In genomic region chr13:4190904-4191303, GRCm38 (mm10) we compare ENCODE assay signal across 8 mouse cellular contexts. TPM values are rescaled to one million over a fixed set of nuclear protein-coding genes. Genes with fewer than 3 reads are reported as not detected.
DNase-seq lines count a peak whose midpoint lies in the region; ATAC-seq lines count a peak whose summit lies in the region.

Akr1c13 (plus strand) TSS chr13:4191150.

- no peaks in the 10 kb centered on the region for H3K27me3 ChIP-seq in neural tube, embryonic 13.5 days
- no peaks in the 10 kb centered on the region for H3K27me3 ChIP-seq in neural tube, embryonic 15.5 days (replicated peaks)
- no peaks in the 10 kb centered on the region for H3K27me3 ChIP-seq in kidney, embryonic 14.5 days (ENCODE audit: control insufficient read depth, insufficient read depth, low read length)
- no peaks in the 10 kb centered on the region for H3K27me3 ChIP-seq in forebrain, embryonic 12.5 days

- H3K4me2 ChIP-seq in neural tube, embryonic 13.5 days = peak within 1 kb of the TSS; percentile 29
- H3K4me2 ChIP-seq in neural tube, embryonic 15.5 days = no peak within 1 kb of the TSS
- no peak within 1 kb of the TSS for H3K4me2 ChIP-seq in kidney, embryonic 14.5 days (replicated peaks; ENCODE audit: low read depth, low read length)
- H3K4me2 ChIP-seq in forebrain, embryonic 12.5 days = no peak within 1 kb of the TSS

- H3K36me3 ChIP-seq in neural tube, embryonic 13.5 days = no peaks in the 10 kb centered on the region
- H3K36me3 ChIP-seq in neural tube, embryonic 15.5 days = no peaks in the 10 kb centered on the region
- no peaks in the 10 kb centered on the region for H3K36me3 ChIP-seq in kidney, embryonic 14.5 days (ENCODE audit: control insufficient read depth, insufficient read depth, low read length)
- H3K36me3 ChIP-seq in forebrain, embryonic 12.5 days (replicated peaks) = no peaks in the 10 kb centered on the region

- no peak for ATAC-seq in neural tube, embryonic 13.5 days (ENCODE audit: low read depth)
- no peak for ATAC-seq in neural tube, embryonic 15.5 days (ENCODE audit: low FRiP score)
- peak; percentile 76; the same call in 1 of the 2 replicates for ATAC-seq in kidney, embryonic 14.5 days (ENCODE audit: low FRiP score, low TSS enrichment)
- ATAC-seq in forebrain, embryonic 12.5 days (ENCODE audit: low FRiP score) = no peak

- no peak within 1 kb of the TSS for H3K4me3 ChIP-seq in neural tube, embryonic 13.5 days
- no peak within 1 kb of the TSS for H3K4me3 ChIP-seq in neural tube, embryonic 15.5 days (replicated peaks)
- no peak within 1 kb of the TSS for H3K4me3 ChIP-seq in kidney, embryonic 14.5 days (ENCODE audit: low read length)
- H3K4me3 ChIP-seq in forebrain, embryonic 12.5 days (replicated peaks) = no peak within 1 kb of the TSS

- H3K9me3 ChIP-seq in neural tube, embryonic 13.5 days = no peaks in the 10 kb centered on the region
- no peaks in the 10 kb centered on the region for H3K9me3 ChIP-seq in neural tube, embryonic 15.5 days (replicated peaks)
- H3K9me3 ChIP-seq in kidney, embryonic 14.5 days (ENCODE audit: control insufficient read depth, low read length) = no peaks in the 10 kb centered on the region
- H3K9me3 ChIP-seq in forebrain, embryonic 12.5 days = no peaks in the 10 kb centered on the region

- H3K4me1 ChIP-seq in neural tube, embryonic 13.5 days (replicated peaks) = no peaks in the 10 kb centered on the region
- H3K4me1 ChIP-seq in neural tube, embryonic 15.5 days = no peaks in the 10 kb centered on the region
- no peaks in the 10 kb centered on the region for H3K4me1 ChIP-seq in kidney, embryonic 14.5 days (ENCODE audit: control insufficient read depth, insufficient read depth, low read length)
- H3K4me1 ChIP-seq in forebrain, embryonic 12.5 days = no peaks in the 10 kb centered on the region

- H3K9ac ChIP-seq in neural tube, embryonic 13.5 days = no peak within 1 kb of the TSS
- H3K9ac ChIP-seq in neural tube, embryonic 15.5 days (replicated peaks) = no peak within 1 kb of the TSS
- no peak within 1 kb of the TSS for H3K9ac ChIP-seq in kidney, embryonic 14.5 days (ENCODE audit: low read depth, low read length)
- no peak within 1 kb of the TSS for H3K9ac ChIP-seq in forebrain, embryonic 12.5 days

- WGBS in neural tube, embryonic 13.5 days = 47% methylated on average over 3 of the region's 3 CpGs
- 48% methylated on average over 3 of the region's 3 CpGs for WGBS in neural tube, embryonic 15.5 days
- WGBS in kidney, embryonic 14.5 days = 40% methylated on average over 3 of the region's 3 CpGs
- WGBS in forebrain, embryonic 12.5 days = 74% methylated on average over 3 of the region's 3 CpGs

- DNase-seq in adipocyte (ENCODE audit: low spot score) = peak; percentile 73
- peak; percentile 84 for DNase-seq in lung, postnatal 36 days
- DNase-seq in cerebellum, postnatal 25 days = no peak
- no peak for DNase-seq in layer of hippocampus, postnatal 10 days (ENCODE audit: low spot score in 2 of 2)

- H3K27ac ChIP-seq in neural tube, embryonic 13.5 days (replicated peaks) = no peak within 1 kb of the TSS
- no peak within 1 kb of the TSS for H3K27ac ChIP-seq in neural tube, embryonic 15.5 days (replicated peaks)
- H3K27ac ChIP-seq in kidney, embryonic 14.5 days (ENCODE audit: low read depth, low read length) = no peak within 1 kb of the TSS
- H3K27ac ChIP-seq in forebrain, embryonic 12.5 days = no peak within 1 kb of the TSS

RNA-seq across cellular contexts. Expression of gene Akr1c13, which starts in this region (rescaled TPM):
- polyA plus RNA-seq in neural tube, embryonic 13.5 days (2015; fragmentation: Nextera tagmentation; extraction: Ambion mirVana) = 6.5 and 9.0 TPM in 2 replicates
- 7.0 and 77.5 TPM in 2 replicates for polyA plus RNA-seq in neural tube, embryonic 15.5 days (2015; fragmentation: Nextera tagmentation; extraction: Ambion mirVana)
- polyA plus RNA-seq in kidney, embryonic 14.5 days (2014; fragmentation: Nextera tagmentation; extraction: Ambion mirVana) = 6.3 and 7.7 TPM in 2 replicates
- total RNA-seq in layer of hippocampus, postnatal 10 days (2021) = under 1 TPM; 0.73 to 0.85 TPM
- 0.91 and 1.5 TPM in 2 replicates for polyA plus RNA-seq in forebrain, embryonic 12.5 days (2016; fragmentation: Nextera tagmentation; extraction: Ambion mirVana)

Comparison
In these comparisons a context has a peak if more than half of its experiments do, and no peak if none do; other contexts are left out.
1. DNase-seq: peak in adipocyte (single experiment) and lung, postnatal 36 days (single experiment); none in cerebellum, postnatal 25 days (0 of 2) and layer of hippocampus, postnatal 10 days (0 of 2).